Mouse (Mus musculus): Measurements from ENCODE around the gene Ugt1a10.

Gene Ugt1a10

DNA sequence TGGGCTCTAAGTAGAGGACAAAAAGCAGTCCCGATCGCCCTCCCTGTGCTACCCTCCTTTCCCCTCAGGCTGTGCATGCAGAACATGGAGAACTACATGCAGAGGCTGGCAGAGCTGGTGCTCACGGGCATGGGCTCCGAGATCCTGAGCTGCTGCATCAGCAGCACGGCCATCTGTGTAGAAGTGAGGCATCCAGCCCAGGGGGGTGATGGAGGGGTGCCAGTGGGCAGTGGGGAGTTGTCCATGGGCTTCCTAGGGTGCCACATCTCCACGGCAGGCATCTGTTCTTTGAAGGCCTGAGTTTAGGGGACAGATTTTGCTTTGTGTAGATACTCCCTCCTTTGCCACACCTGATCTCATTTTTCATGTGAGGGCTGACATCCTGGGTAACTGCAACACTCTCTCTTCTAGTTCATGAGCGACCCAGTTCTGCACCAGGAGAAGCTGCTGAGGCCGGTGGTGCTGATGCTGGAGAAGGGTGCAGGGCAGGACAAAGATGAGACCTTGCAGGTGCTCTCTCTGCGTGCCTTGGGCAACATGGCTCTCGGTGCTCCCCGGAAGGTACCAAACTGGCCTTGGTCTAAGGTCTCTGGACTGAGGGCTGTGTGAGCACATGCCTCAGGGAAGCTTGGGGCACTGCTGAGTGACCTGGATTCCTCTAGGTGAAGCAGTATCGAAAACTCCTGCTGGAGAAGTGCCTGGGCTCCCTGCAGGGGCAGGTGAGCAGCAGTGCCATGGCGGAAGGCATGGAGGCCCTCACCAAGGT is 201.0 kb downstream of the Ugt1a10 start:
- no peak for DNase-seq

- no peak for DNase-seq
Observed at GRCm38 (mm10) chr1:88256886-88257663, 201.9 kb downstream of the Ugt1a10 start.

DNA sequence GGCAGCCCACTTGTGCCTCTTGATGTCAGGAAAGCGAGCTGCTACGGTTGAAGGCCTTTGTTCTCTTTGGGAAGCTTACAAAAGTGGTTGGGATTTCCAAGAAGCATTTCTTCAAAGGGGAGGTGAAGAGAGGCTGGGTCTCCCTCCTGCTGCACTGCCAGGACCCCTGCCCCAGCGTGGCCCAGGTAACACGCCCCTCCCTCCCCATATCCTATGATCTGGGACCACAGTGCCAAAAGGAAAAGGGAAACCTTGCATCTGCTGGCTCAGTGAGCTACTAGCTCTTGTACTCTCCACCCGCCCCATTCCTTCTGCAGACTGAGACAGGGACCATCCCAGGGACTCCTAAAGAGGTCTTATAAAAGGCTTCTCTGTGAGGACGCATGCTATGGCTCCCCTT is 202.5 kb downstream of the Ugt1a10 start:
- DNase-seq: no peak

- DNase-seq: no peak
Observed at GRCm38 (mm10) chr1:88258361-88258760, 203.2 kb downstream of the Ugt1a10 start.

DNA sequence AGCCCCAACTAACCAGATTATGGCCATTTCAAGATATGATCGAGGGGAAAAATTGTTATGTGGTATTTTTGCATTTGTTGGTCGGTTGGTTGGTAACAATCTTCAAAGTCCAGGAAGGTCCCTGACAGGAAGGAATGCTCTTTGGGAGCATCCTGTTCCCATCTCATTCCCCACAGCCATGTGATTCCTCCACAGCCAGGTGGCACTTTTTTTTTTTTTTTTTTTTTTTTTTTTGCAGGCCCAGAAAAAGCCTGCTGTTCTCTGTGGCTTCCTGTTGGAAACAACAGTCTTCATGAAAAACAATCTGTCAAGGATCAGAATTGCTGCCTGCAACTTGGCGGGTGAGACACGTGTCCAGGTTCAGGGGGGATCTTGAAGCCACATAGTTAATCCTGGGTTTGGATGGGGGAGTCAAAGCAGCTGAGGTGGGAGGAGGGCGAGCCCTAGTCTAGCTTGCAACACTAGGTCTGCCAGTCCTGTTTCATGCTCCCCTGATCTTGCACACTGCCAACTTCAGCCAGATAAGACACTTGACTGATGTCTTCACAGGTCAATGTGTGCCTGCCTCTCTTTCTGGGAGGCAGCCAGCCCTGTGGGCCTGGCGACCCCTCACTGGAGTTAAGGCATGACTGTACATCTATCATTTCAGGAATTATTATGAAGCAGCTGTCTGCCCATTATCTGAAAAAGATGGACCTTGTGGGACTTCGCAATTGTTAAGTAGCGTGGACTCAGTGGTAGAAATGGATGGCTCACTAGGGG is 203.9 kb downstream of the Ugt1a10 start:
- peak in 1 of 2 experiments; percentile 47 for DNase-seq

DNA sequence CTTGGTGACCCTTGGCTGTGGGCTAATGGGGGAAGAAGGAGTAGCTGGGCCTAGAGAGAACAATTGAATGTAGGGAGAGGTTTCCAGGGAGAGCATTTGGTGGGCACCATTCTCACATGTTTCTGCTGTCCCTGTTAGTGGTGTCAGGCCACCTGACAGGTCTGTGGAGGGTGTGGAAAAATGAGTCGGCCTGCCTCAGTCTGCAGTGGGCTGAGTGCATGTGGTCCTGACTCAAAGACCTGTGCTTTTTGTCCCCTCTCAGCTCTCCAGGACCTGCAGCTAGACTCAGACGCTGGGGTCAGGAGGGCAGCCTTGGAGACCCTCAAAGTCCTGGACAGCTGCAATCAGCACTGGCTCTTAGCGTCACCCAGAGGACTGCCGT is 204.4 kb downstream of the Ugt1a10 start:
- no peak for DNase-seq

- DNase-seq: peak; percentile 74 to 79
Observed at GRCm38 (mm10) chr1:88260114-88260513, 204.9 kb downstream of the Ugt1a10 start.

- no peak for DNase-seq
Observed at GRCm38 (mm10) chr1:88260604-88261377, 205.6 kb downstream of the Ugt1a10 start.

GRCm38 (mm10) chr1:88261706-88262105 is 206.5 kb downstream of the Ugt1a10 start:
- no peak for DNase-seq

- peak; percentile 63 to 72 for DNase-seq
Observed at GRCm38 (mm10) chr1:88262255-88262654, 207.1 kb downstream of the Ugt1a10 start.

- DNase-seq: no peak
Observed at GRCm38 (mm10) chr1:88262961-88263360, 207.8 kb downstream of the Ugt1a10 start.

GRCm38 (mm10) chr1:88263778-88264177 is 208.6 kb downstream of the Ugt1a10 start:
- no peak for DNase-seq

DNA sequence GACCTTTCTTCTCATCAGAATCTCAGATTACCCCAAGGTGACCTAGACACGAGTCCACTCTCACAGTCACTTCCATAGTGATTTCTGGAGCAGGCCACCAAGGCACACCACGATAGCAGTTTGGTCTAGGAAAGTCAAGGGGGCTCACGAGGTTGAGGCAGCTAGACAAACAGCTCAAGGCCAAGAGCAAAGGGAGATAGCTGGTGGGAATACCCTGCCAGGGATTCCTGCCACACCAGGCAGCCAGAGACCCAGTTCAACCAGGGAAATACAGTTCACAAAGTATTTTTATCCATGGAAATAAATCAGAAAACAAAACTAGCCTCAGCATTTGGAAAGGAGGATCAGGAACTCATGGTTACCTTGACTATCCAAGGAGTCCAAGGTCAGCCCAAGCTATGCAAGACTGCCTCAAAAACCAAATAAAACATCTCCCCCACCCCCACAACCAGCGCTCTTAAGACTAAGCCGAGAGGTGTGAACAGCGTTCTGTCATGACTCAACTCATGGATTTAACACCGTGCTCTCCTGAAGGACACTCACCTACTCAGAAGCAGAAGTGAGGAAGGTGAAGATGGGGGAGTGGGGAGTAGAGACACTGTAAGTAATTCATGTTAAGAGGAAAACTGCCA is 209.2 kb downstream of the Ugt1a10 start:
- no peak for DNase-seq

- peak in 1 of 2 experiments; percentile 56 for DNase-seq
Observed at GRCm38 (mm10) chr1:88264869-88265240, 209.7 kb downstream of the Ugt1a10 start.

DNA sequence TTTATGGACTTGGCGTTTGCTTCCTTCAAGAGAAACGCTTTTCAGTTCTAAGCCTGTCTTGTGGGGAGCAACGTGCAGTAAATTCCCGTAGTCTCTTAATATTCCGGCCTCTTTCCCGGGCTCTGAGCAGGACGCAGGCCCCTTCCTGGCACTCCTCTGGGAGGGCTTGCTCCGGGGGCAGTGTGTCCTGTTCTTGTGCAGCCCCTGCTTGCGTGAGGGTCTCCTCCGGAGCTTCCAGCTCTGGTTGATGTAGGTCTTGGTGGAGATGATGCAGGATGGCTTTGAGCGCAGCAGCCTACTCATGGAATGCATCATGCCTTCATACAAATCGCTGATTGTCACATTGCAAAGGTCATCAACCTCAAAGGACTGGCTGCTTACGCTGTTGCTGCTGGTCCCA is 210.9 kb downstream of the Ugt1a10 start:
- DNase-seq: no peak

DNA sequence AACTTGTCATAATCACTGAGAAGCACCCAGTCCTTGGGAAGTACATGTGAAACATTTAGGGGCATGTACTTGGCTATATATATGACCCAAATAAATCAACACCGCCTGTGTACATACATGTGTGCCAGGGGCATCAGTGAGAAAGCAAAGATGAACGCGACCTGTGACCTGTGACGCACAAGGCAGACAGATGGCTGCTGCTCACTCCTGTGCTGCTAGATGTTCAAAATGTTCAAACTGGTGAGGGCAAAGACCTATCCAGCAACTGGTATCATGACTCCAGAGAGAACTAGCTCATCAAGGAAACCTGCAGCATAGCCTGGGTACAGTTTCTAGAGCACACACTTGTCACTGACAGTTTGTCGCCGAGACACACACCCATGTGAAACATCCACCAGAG is 212.3 kb downstream of the Ugt1a10 start:
- no peak for DNase-seq

GRCm38 (mm10) chr1:88268070-88268469 is 212.9 kb downstream of the Ugt1a10 start:
- DNase-seq: no peak

Data from kidney, postnatal 36 days (tissue).